Mouse (Mus musculus) kidney, postnatal 0 days (tissue): Measurements from ENCODE around the gene Pik3r1. TPM values are rescaled to one million over a fixed set of nuclear protein-coding genes. Genes with fewer than 3 reads are reported as not detected.
A peak's percentile ranks its signal among the peaks of the same experiment; 100 is the strongest.

Experiments used
- ATAC-seq: fragments of 200-750 bp; cut with Nextera tagmentation; replicated peaks from 2 replicates; pipeline ENCODE4 v1.8.0; 2017; ENCODE audit warnings: low read depth, moderate number of reproducible peaks, moderate TSS enrichment, moderate library complexity; ENCODE audit not compliant: low FRiP score
- DNase-seq: peaks from one replicate; pipeline ENCODE4 v3.0.0-alpha.2; 2016; ENCODE audit warnings: low spot score
- H3K27ac ChIP-seq: fragments of 300-500 bp; sonication (generic); 2 replicates; pipeline ENCODE4 v1.5.1; 2014; ENCODE audit warnings: mild to moderate bottlenecking
- H3K27me3 ChIP-seq: fragments of 300-500 bp; sonication (generic); 2 replicates; pipeline ENCODE4 v1.6.1; 2014; ENCODE audit warnings: low read length, mixed read lengths; ENCODE audit not compliant: insufficient read depth
- H3K36me3 ChIP-seq: fragments of 300-500 bp; sonication (generic); 2 replicates; pipeline ENCODE4 v1.6.1; 2014; ENCODE audit warnings: low read length, mixed read lengths; ENCODE audit not compliant: insufficient read depth
- H3K4me1 ChIP-seq: fragments of 300-500 bp; sonication (generic); replicated peaks from 2 replicates; pipeline ENCODE4 v1.6.1; 2014; ENCODE audit warnings: antibody characterized with exemption, low read length, mixed read lengths; ENCODE audit not compliant: insufficient read depth
- H3K4me2 ChIP-seq: fragments of 300-500 bp; sonication (generic); 2 replicates; pipeline ENCODE4 v1.6.1; 2014; ENCODE audit warnings: mild to moderate bottlenecking, low read length, moderate library complexity, mixed read lengths
- H3K4me3 ChIP-seq: fragments of 300-500 bp; sonication (generic); replicated peaks from 2 replicates; pipeline ENCODE4 v1.5.1; 2014; ENCODE audit warnings: low read depth, low read length
- H3K9ac ChIP-seq: fragments of 300-500 bp; sonication (generic); 2 replicates; pipeline ENCODE4 v1.6.1; 2014; ENCODE audit warnings: low read depth, low read length
- H3K9me3 ChIP-seq: fragments of 300-500 bp; sonication (generic); replicated peaks from 2 replicates; pipeline ENCODE4 v1.6.1; 2016; ENCODE audit warnings: low read length, inconsistent platforms, mixed read lengths
- CTCF ChIP-seq: IDR thresholded peaks from 2 replicates; pipeline ENCODE4 v1.5.1; 2016; ENCODE audit warnings: antibody characterized with exemption, low read depth, mild to moderate bottlenecking, moderate library complexity
- WGBS: fragments of 180-500 bp; shearing (Covaris S2); extraction: QIAGEN DNeasy Blood & Tissue Kit; methylation state at CpG from one replicate; pipeline ENCODE4 v1.1.7; 2014; 5-methylcytosine and 5-hydroxymethylcytosine counted together
- polyA plus RNA-seq: library from polyadenylated mRNA; unstranded; fragments of >200 nt; fragmentation: Nextera tagmentation; extraction: Ambion mirVana; gene quantifications from 2 replicates; pipeline ENCODE4 v1.2.1, GENCODE M21; 2015

Gene Pik3r1
- polyA plus RNA-seq, 1 experiment from 2014 or later: 30.3 TPM

GRCm38 (mm10) chr13:101805559-101806091, 37.6 kb upstream of the Pik3r1 start:
- Histone ChIP-seq H3K27me3 (no peaks in the 10 kb centered on the region), H3K4me3 (no peak overlapping the region), H3K9me3 (no peaks in the 10 kb centered on the region), H3K4me2 (no peak overlapping the region), H3K9ac (no peak overlapping the region), H3K4me1 (no peaks in the 10 kb centered on the region), H3K36me3 (no peaks in the 10 kb centered on the region), H3K27ac (no peak overlapping the region)
- TF ChIP-seq CTCF: no peak
- ATAC-seq (no peak), DNase-seq (no peak)
- WGBS: 71% methylated on average over 3 of the region's 3 CpGs

- H3K27me3 ChIP-seq: no peaks in the 10 kb centered on the region
- WGBS: 1% methylated on average over 40 of the region's 41 CpGs
- peak overlapping the region; percentile 68 for H3K9ac ChIP-seq
- peak overlapping the region; percentile 87 for H3K4me2 ChIP-seq
- no peaks in the 10 kb centered on the region for H3K36me3 ChIP-seq
- H3K4me1 ChIP-seq: no peaks in the 10 kb centered on the region
- ATAC-seq (peak; percentile 80), DNase-seq (peak; percentile 73)
- H3K4me3 ChIP-seq: peak overlapping the region; percentile 46
- no peak for TF ChIP-seq CTCF
- no peaks in the 10 kb centered on the region for H3K9me3 ChIP-seq
- peak overlapping the region; percentile 68 for H3K27ac ChIP-seq
Observed at GRCm38 (mm10) chr13:101801372-101802186, 33.6 kb upstream of the Pik3r1 start.

GRCm38 (mm10) chr13:101800833-101801371, 32.9 kb upstream of the Pik3r1 start:
- H3K9ac ChIP-seq: no peak overlapping the region
- H3K4me3 ChIP-seq: peak overlapping the region; percentile 46
- DNase-seq: no peak
- no peaks in the 10 kb centered on the region for H3K4me1 ChIP-seq
- H3K4me2 ChIP-seq: peak overlapping the region; percentile 87
- no peak for TF ChIP-seq CTCF
- no peaks in the 10 kb centered on the region for H3K36me3 ChIP-seq
- no peaks in the 10 kb centered on the region for H3K9me3 ChIP-seq
- no peak for ATAC-seq
- no peaks in the 10 kb centered on the region for H3K27me3 ChIP-seq
- no peak overlapping the region for H3K27ac ChIP-seq
- 45% methylated on average over 10 of the region's 10 CpGs for WGBS

GRCm38 (mm10) chr13:101800021-101800596, 32.1 kb upstream of the Pik3r1 start:
- no peak for TF ChIP-seq CTCF
- ATAC-seq: no peak
- WGBS: 92% methylated on average over 13 of the region's 13 CpGs
- H3K27me3 ChIP-seq: no peaks in the 10 kb centered on the region
- H3K27ac ChIP-seq: no peak overlapping the region
- no peaks in the 10 kb centered on the region for H3K4me1 ChIP-seq
- no peak overlapping the region for H3K4me3 ChIP-seq
- H3K4me2 ChIP-seq: no peak overlapping the region
- no peaks in the 10 kb centered on the region for H3K36me3 ChIP-seq
- no peak for DNase-seq
- H3K9me3 ChIP-seq: no peaks in the 10 kb centered on the region
- H3K9ac ChIP-seq: no peak overlapping the region

- ATAC-seq (no peak), DNase-seq (no peak)
- no peaks in the 10 kb centered on the region for H3K36me3 ChIP-seq
- H3K9ac ChIP-seq: no peak overlapping the region
- no peak for TF ChIP-seq CTCF
- no peaks in the 10 kb centered on the region for H3K4me1 ChIP-seq
- WGBS: 99% methylated on average over 2 of the region's 2 CpGs
- no peaks in the 10 kb centered on the region for H3K27me3 ChIP-seq
- no peak overlapping the region for H3K27ac ChIP-seq
- no peak overlapping the region for H3K4me3 ChIP-seq
- no peaks in the 10 kb centered on the region for H3K9me3 ChIP-seq
- H3K4me2 ChIP-seq: no peak overlapping the region
Observed at GRCm38 (mm10) chr13:101799318-101799717, 31.3 kb upstream of the Pik3r1 start.

- Histone ChIP-seq H3K27me3 (no peaks in the 10 kb centered on the region), H3K4me1 (no peaks in the 10 kb centered on the region), H3K4me2 (no peak overlapping the region), H3K9me3 (no peaks in the 10 kb centered on the region), H3K4me3 (no peak overlapping the region), H3K9ac (no peak overlapping the region), H3K36me3 (no peaks in the 10 kb centered on the region), H3K27ac (no peak overlapping the region)
- 80% methylated on average over 4 of the region's 4 CpGs for WGBS
- no peak for ATAC-seq
- TF ChIP-seq CTCF: no peak
- DNase-seq: no peak
Observed at GRCm38 (mm10) chr13:101798522-101798921, 30.5 kb upstream of the Pik3r1 start.
